Mouse (Mus musculus) E14TG2a.4 (cell line): Measurements from ENCODE around the gene Ccdc88b.

Experiments
- CTCF ChIP-seq: conservative IDR thresholded peaks from 2 replicates; pipeline ENCODE4 v1.5.1; 2014; ENCODE audit warnings: low read length
- POU5F1 ChIP-seq: IDR thresholded peaks from 2 replicates; pipeline ENCODE4 v1.6.1; 2014; ENCODE audit warnings: low read length, borderline replicate concordance

DNA sequence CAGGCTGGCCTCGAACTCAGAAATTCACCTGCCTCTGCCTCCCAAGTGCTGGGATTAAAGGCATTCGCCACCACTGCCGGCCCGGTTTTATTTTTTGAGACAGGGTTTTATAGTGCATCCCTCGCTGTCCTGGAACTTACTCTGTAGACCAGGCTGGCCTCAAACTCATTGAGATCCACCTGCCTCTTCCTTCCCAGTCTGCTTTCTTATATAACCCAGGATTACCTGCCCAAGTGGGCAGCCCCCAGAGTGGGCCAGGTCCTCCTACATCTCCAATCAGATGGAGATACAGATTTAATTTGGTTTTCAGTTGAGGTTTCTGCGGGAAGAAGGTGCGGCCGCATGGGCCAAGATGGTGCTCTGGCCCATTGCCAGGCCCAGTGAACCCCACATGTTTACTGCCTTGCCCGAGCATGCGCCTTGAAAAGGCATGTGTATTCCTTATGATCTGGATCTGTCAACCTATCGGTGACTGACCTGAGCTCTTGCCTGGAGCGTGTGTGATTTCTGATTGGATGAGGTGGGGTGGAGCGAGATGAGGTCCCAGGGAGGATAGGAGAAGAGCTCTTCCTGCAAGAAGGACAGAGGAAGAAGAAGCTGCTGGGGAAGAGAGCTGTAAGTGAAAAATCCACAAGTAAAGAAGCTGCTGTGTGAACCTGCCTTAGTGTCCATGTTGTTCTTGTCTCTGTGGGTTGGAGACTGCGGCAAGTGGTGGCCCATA, 35.9 kb upstream of the Ccdc88b start:
- no peak for TF ChIP-seq CTCF
- TF ChIP-seq POU5F1 = no peak
